Mouse (Mus musculus) olfactory bulb, adult 2 months (tissue): ENCODE results near the gene Plcg1.

ENCODE experiments used
- CTCF ChIP-seq: fragments of 200-500 bp; IDR thresholded peaks from 2 replicates; pipeline ENCODE4 v1.5.1; 2012; ENCODE audit warnings: low read depth, mild to moderate bottlenecking, low read length, moderate library complexity; ENCODE audit not compliant: insufficient read depth
- POLR2A ChIP-seq: fragments of 200-500 bp; IDR thresholded peaks from 2 replicates; pipeline ENCODE4 v1.6.1; 2012; ENCODE audit warnings: mild to moderate bottlenecking, low read depth, low read length, moderate library complexity; ENCODE audit not compliant: insufficient read depth

DNA sequence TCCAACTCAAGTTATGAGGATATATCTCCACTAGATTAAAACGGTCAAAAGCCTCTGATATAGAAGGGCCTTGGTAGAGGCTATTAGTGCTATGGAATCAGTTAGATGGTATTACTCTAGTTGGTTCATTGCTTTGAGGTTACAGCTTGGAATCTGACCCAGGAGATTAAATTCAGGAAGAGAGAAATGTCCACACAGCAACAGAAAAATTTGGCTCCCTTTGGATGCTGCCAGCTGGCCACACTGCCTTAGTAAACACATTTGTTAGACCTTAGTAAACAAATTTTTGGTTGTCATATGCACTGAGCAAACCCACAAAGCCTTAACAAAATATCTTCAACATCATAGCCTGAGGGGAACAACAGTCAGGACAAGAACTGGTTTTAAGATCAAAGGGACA lies 79.7 kb downstream of the Plcg1 start:
- no peak for TF ChIP-seq POLR2A
- TF ChIP-seq CTCF, result no peak
